ENCODE assay signal across 8 mouse cellular contexts in genomic region chr14:59441472-59441805, GRCm38 (mm10). TPM values are rescaled to one million over a fixed set of nuclear protein-coding genes. Genes with fewer than 3 reads are reported as not detected.
A peak's percentile ranks its signal among the peaks of the same experiment; 100 is the strongest.
DNase-seq lines count a peak whose midpoint lies in the region; ATAC-seq and TF ChIP-seq lines count a peak whose summit lies in the region.

No protein-coding gene starts in this region.

- H3K27ac ChIP-seq in heart, embryonic 13.5 days (replicated peaks): peak overlapping the region; percentile 91
- H3K27ac ChIP-seq in hindbrain, embryonic 13.5 days: peak overlapping the region; percentile 83; the same call in 1 of the 2 replicates
- peak overlapping the region; percentile 82 for H3K27ac ChIP-seq in midbrain, embryonic 12.5 days (replicated peaks)

- intact Hi-C loops in heart, postnatal 14 days (cut with DNase I): loop anchor here (5.0 to 10.0 kb wide), 2 partner anchors 47 to 74 kb away; partner anchors contain the start of genes Phf11c and Phf11d

- TF ChIP-seq CTCF in G1E (IDR thresholded peaks at IDR 0.05; ENCODE audit: low read depth, low read length): no peak

- no peak for ATAC-seq in heart, embryonic 13.5 days (ENCODE audit: extremely low read depth, insufficient number of reproducible peaks, low FRiP score, low TSS enrichment)
- no peak for ATAC-seq in G1E (ENCODE audit: extremely low read depth, insufficient number of reproducible peaks, low FRiP score, poor library complexity, severe bottlenecking)
- no peak for ATAC-seq in hindbrain, embryonic 13.5 days (ENCODE audit: low FRiP score)
- no peak for ATAC-seq in midbrain, embryonic 12.5 days (ENCODE audit: low FRiP score, low read depth)

- peak overlapping the region; percentile 89 for H3K4me3 ChIP-seq in heart, embryonic 13.5 days
- H3K4me3 ChIP-seq in G1E (ENCODE audit: low read depth, low read length): peak overlapping the region; percentile 86
- H3K4me3 ChIP-seq in hindbrain, embryonic 13.5 days: peak overlapping the region; percentile 66
- H3K4me3 ChIP-seq in midbrain, embryonic 12.5 days: peak overlapping the region; percentile 72

- H3K4me1 ChIP-seq in heart, embryonic 13.5 days: peaks cover 16% of the 10 kb centered on the region
- peaks cover 16% of the 10 kb centered on the region for H3K4me1 ChIP-seq in G1E (ENCODE audit: insufficient read depth, low read depth, low read length)
- H3K4me1 ChIP-seq in hindbrain, embryonic 13.5 days (replicated peaks): peaks cover 17% of the 10 kb centered on the region
- peaks cover 7% of the 10 kb centered on the region for H3K4me1 ChIP-seq in midbrain, embryonic 12.5 days

- peak overlapping the region; percentile 88 for H3K4me2 ChIP-seq in heart, embryonic 13.5 days
- peak overlapping the region; percentile 88 for H3K4me2 ChIP-seq in hindbrain, embryonic 13.5 days
- peak overlapping the region; percentile 74 for H3K4me2 ChIP-seq in midbrain, embryonic 12.5 days (replicated peaks)

- no peaks in the 10 kb centered on the region for H3K27me3 ChIP-seq in heart, embryonic 13.5 days (replicated peaks)
- no peaks in the 10 kb centered on the region for H3K27me3 ChIP-seq in G1E (ENCODE audit: insufficient read depth, low read length)
- H3K27me3 ChIP-seq in hindbrain, embryonic 13.5 days: no peaks in the 10 kb centered on the region
- no peaks in the 10 kb centered on the region for H3K27me3 ChIP-seq in midbrain, embryonic 12.5 days

- DNase-seq in heart, postnatal 14 days: no peak
- peak; percentile 9 for DNase-seq in G1E (ENCODE audit: low spot score)
- no peak for DNase-seq in gastrocnemius, postnatal 4 days (ENCODE audit: low spot score in 2 of 2)
- no peak for DNase-seq in layer of hippocampus, adult 8-10 months (ENCODE audit: low spot score in 2 of 2)
- no peak for DNase-seq in layer of hippocampus, adult 9-11 months

- H3K36me3 ChIP-seq in heart, embryonic 13.5 days: no peaks in the 10 kb centered on the region
- peaks cover 11% of the 10 kb centered on the region for H3K36me3 ChIP-seq in G1E (replicated peaks)
- no peaks in the 10 kb centered on the region for H3K36me3 ChIP-seq in hindbrain, embryonic 13.5 days
- no peaks in the 10 kb centered on the region for H3K36me3 ChIP-seq in midbrain, embryonic 12.5 days

- peak overlapping the region; percentile 93 for H3K9ac ChIP-seq in heart, embryonic 13.5 days
- H3K9ac ChIP-seq in hindbrain, embryonic 13.5 days: peak overlapping the region; percentile 83
- peak overlapping the region; percentile 75 for H3K9ac ChIP-seq in midbrain, embryonic 12.5 days (replicated peaks)

- H3K9me3 ChIP-seq in heart, embryonic 13.5 days: no peaks in the 10 kb centered on the region
- H3K9me3 ChIP-seq in G1E (replicated peaks): no peaks in the 10 kb centered on the region
- H3K9me3 ChIP-seq in hindbrain, embryonic 13.5 days: no peaks in the 10 kb centered on the region
- H3K9me3 ChIP-seq in midbrain, embryonic 12.5 days: no peaks in the 10 kb centered on the region

- WGBS in heart, embryonic 13.5 days: 10% methylated on average over 6 of the region's 6 CpGs
- 14% methylated on average over 6 of the region's 6 CpGs for WGBS in hindbrain, embryonic 13.5 days
- 10% methylated on average over 6 of the region's 6 CpGs for WGBS in midbrain, embryonic 12.5 days

RNA-seq across cellular contexts. Expression of gene Cab39l, which starts 0.7 kb away (rescaled TPM):
- polyA plus RNA-seq in heart, embryonic 13.5 days (2015; fragmentation: Nextera tagmentation; extraction: Ambion mirVana): 22.7 and 25.2 TPM in 2 replicates
- 10 to 100 TPM; 20.0 to 21.8 TPM for total RNA-seq in heart, postnatal 14 days (2021)
- total RNA-seq in G1E (2014; fragmentation: Nextera tagmentation) (100 and 118 TPM in 2 replicates), G1E (2017) (49.5 and 52.0 TPM in 2 replicates)
- polyA plus RNA-seq in G1E (2012): 2.2 and 2.3 TPM in 2 replicates
- polyA plus RNA-seq in hindbrain, embryonic 13.5 days (2015; fragmentation: Nextera tagmentation; extraction: Ambion mirVana): 27.8 and 32.4 TPM in 2 replicates
- polyA plus RNA-seq in midbrain, embryonic 12.5 days (2016; fragmentation: Nextera tagmentation; extraction: Ambion mirVana): 33.2 and 34.0 TPM in 2 replicates
- total RNA-seq in gastrocnemius, postnatal 4 days (2021): 10 to 100 TPM; 18.7 to 19.9 TPM
- total RNA-seq in layer of hippocampus, adult 8-10 months (2022): 10 to 100 TPM; 23.0 to 26.7 (median 26.1) TPM

RNA-seq across cellular contexts. Expression of gene Setdb2, which starts 0.8 kb away (rescaled TPM):
- 8.0 and 8.5 TPM in 2 replicates for polyA plus RNA-seq in heart, embryonic 13.5 days (2015; fragmentation: Nextera tagmentation; extraction: Ambion mirVana)
- 10 to 100 TPM in 1 of 2 experiments, 1 to 10 TPM in 1; 9.0 to 11.0 TPM for total RNA-seq in heart, postnatal 14 days (2021)
- total RNA-seq in G1E (2014; fragmentation: Nextera tagmentation) (53.7 and 57.9 TPM in 2 replicates), G1E (2017) (29.9 and 31.5 TPM in 2 replicates)
- polyA plus RNA-seq in G1E (2012): 6.8 and 9.1 TPM in 2 replicates
- 8.2 and 8.3 TPM in 2 replicates for polyA plus RNA-seq in hindbrain, embryonic 13.5 days (2015; fragmentation: Nextera tagmentation; extraction: Ambion mirVana)
- polyA plus RNA-seq in midbrain, embryonic 12.5 days (2016; fragmentation: Nextera tagmentation; extraction: Ambion mirVana): 9.5 and 11.7 TPM in 2 replicates
- total RNA-seq in gastrocnemius, postnatal 4 days (2021): 1 to 10 TPM; 8.2 to 8.5 TPM
- 1 to 10 TPM; 4.3 to 7.1 (median 5.6) TPM for total RNA-seq in layer of hippocampus, adult 8-10 months (2022)

RNA-seq across cellular contexts. Expression of gene Phf11c, which starts 46.3 kb away (rescaled TPM):
- 0.29 and 0.41 TPM in 2 replicates for polyA plus RNA-seq in heart, embryonic 13.5 days (2015; fragmentation: Nextera tagmentation; extraction: Ambion mirVana)
- total RNA-seq in heart, postnatal 14 days (2021): 1 to 10 TPM in 1 of 2 experiments, under 1 TPM in 1; 0.93 to 1.0 TPM
- total RNA-seq in G1E (2014; fragmentation: Nextera tagmentation) (5.1 and 5.8 TPM in 2 replicates), G1E (2017) (1.4 and 1.7 TPM in 2 replicates)
- 0.02 and 0.03 TPM in 2 replicates for polyA plus RNA-seq in G1E (2012)
- polyA plus RNA-seq in hindbrain, embryonic 13.5 days (2015; fragmentation: Nextera tagmentation; extraction: Ambion mirVana): 0.31 and 0.54 TPM in 2 replicates
- polyA plus RNA-seq in midbrain, embryonic 12.5 days (2016; fragmentation: Nextera tagmentation; extraction: Ambion mirVana): 0.46 and 0.65 TPM in 2 replicates
- total RNA-seq in gastrocnemius, postnatal 4 days (2021): 1 to 10 TPM in 1 of 2 experiments, under 1 TPM in 1; 0.67 to 1.0 TPM
- total RNA-seq in layer of hippocampus, adult 8-10 months (2022): under 1 TPM; 0.45 to 0.95 (median 0.70) TPM
